Mouse (Mus musculus): ENCODE results near the gene Cars2.

DNA sequence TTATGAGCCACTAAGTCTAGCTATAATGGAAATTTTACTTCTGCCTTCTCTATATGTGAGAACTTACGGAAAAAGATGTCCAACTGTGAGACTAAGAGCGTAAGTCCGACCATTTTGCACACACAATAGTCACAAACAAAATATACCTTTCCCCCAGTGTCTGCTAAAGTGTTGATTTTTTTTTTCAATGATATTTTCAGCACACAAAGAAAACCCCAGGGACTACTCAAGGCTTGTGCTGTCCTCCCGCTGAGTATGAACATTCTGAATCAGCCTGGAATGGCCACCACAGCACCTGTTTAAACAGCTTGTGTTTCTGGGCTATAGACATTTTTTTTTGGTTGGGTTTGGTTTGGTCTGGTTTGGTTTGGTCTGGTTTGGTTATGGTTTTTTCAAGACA is 20.2 kb upstream of the Cars2 start:
- TF ChIP-seq POLR2AphosphoS2 (IDR thresholded peaks at IDR 0.05; ENCODE audit: low read length) (no peak), POLR2A (IDR thresholded peaks at IDR 0.05; ENCODE audit: control insufficient read depth in 1 of 2, insufficient read depth in 1 of 2, low read depth in 1 of 2, low read length in 2 of 2, poor library complexity in 1 of 2) (no peak), ZMIZ1 (IDR thresholded peaks at IDR 0.05; ENCODE audit: low read depth, low read length) (no peak), CTCF (IDR thresholded peaks at IDR 0.05 in 2 of 3, conservative IDR thresholded peaks at IDR 0.05 in 1 of 3; ENCODE audit: control insufficient read depth in 1 of 3, insufficient read depth in 1 of 3, low read depth in 2 of 3, low read length in 3 of 3, poor library complexity in 1 of 3, severe bottlenecking in 1 of 3) (no peak), HCFC1 (IDR thresholded peaks at IDR 0.05; ENCODE audit: low read depth, low read length) (no peak), USF2 (IDR thresholded peaks at IDR 0.05; ENCODE audit: borderline replicate concordance in 1 of 2, insufficient read depth in 1 of 2, low read depth in 1 of 2, low read length in 2 of 2) (no peak), EP300 (IDR thresholded peaks at IDR 0.05; ENCODE audit: low read depth in 1 of 2, low read length in 2 of 2) (no peak)

All from MEL (cell line).